Mouse (Mus musculus) CD4-positive, CD25-positive, alpha-beta regulatory T cell, adult 4 months (primary cell): ENCODE results near the gene Dennd6a. TPM values are rescaled to one million over a fixed set of nuclear protein-coding genes. Genes with fewer than 3 reads are reported as not detected.
A peak's percentile ranks its signal among the peaks of the same experiment; 100 is the strongest.
"Not testable (repeated sequence)": the region's sequence is repeated elsewhere in the genome, so short reads cannot be mapped to it uniquely, and the experiment has no call there.

ENCODE experiments used
- ATAC-seq: one replicate; pipeline ENCODE4 v1.8.0; 2017
- polyA plus RNA-seq, 2 experiments: library from polyadenylated mRNA; unstranded; fragments of 100-300 nt; shearing (Covaris generic); gene quantifications; one replicate each; pipeline ENCODE4 v1.2.1; 2017

Dennd6a gene
- 1 to 10 TPM; 4.1 to 6.4 TPM for polyA plus RNA-seq

DNA sequence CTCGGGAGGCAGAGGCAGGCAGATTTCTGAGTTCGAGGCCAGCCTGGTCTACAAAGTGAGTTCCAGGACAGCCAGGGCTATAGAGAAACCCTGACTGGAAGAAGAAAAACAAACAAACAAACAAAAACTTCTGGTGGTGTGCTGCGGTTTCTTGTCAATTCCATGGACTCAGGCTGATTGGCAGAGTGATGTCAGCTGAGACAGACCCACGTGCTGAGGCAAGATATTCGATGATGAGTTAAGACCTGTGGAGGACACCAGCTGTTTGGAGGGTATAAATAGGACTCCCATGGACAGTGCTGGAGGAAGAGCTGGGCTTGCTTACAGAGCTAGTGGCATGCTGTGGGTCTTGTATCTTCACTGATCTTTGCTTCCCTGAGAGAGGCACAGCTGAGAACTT is at the start of gene Dennd6a:
Dennd6a (plus strand) TSS at position 301 of the 400 bp plus-strand sequence.
- ATAC-seq, result not testable (repeated sequence)

DNA sequence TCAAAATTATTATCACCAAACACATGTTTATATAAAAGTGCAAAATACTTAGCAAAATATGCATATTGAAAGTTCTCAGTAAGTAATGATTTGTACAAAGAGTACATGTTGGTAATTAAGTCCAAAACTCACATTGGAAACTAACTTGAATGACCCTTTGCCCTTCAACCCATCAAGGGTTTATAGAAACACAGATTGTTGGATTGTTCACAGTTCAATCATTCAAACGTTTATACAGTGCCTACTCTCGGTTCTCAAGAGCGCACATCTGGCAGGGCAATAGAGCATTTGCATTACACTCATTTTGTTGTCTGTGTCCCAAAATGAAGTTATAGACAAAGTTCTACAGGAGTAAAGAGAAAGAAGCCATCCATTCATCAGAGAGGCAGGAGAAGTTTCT is 47.7 kb upstream of the Dennd6a start:
- ATAC-seq, result no peak

DNA sequence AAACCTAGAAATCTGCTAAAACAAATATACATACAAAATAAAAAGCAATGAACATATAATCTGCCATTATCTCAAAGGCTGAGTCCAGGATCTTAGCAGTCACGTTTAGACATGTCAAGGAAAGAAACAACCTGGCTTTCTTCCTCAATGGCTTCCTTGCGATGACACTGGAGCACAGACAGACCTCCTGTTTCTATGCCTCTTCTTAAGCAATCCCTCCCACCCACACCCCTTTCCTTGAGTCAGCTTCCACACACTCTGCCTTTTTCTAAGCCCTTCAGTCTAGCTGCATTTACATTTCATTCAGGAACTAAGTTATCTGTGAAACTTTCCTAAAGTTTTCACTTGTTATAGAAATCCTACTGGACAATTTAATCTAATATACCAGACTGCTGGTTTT is 45.4 kb upstream of the Dennd6a start:
- ATAC-seq, result no peak

DNA sequence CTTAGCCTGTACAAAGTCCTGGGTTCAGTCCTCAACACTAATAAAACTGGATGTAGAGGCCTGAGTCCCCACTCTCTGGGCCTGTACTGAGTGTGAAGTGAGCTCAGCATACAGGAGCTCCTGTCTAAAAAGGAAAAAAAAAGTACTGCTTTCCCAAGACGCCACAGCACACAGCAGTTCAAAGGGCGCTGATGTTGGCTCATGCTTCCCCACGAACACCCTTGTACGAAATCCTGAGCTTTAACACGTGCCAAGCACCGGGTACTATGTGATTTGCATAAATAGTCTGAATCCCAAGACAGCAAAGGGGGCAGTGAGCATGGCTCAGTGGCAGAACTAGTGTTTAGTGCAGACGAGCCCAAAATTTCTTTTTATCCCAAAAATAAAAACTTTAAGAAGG is 43.3 kb upstream of the Dennd6a start:
- no peak for ATAC-seq

DNA sequence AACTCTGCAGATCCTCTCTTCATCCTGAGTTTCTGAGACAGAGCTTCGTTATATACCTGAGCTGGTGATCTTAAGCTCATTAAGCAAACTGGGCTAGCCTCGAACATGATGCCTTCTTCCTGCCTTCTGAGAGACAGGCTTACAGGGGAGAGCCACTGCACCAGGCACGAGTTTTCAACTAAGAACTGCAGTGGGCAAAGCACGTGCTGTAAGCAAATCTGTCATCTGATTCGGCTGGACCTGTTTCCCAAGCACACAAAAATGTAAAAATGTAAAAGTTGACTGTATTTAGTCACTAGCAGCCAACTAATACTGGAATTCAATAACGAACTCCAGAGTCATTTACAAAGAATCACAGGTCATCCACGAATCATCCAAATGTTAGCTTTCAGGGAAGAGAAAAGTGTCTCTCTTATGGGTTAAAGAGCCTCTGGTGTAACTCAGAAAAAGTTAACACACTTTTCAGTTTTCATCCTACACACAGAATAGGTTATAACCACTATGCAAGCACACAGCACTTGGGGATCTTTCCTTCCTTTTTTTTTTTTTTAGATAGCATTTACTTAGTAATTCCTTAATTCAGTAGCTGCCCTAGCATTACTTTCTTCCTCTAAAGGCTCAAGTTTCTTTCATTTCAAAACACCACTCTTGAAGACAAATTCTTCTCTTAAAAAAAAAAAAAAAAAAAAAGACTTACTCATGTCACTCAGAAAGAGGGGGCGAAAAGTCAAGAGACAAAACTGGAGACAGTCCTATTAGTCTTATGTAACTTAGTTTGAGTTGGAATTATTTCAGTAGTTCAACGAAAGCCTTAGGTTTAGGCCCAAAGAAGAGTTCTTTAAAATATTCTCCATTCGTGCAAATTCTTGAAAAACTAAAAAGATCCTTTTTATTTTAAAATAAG is 42.0 kb upstream of the Dennd6a start:
- no peak for ATAC-seq

DNA sequence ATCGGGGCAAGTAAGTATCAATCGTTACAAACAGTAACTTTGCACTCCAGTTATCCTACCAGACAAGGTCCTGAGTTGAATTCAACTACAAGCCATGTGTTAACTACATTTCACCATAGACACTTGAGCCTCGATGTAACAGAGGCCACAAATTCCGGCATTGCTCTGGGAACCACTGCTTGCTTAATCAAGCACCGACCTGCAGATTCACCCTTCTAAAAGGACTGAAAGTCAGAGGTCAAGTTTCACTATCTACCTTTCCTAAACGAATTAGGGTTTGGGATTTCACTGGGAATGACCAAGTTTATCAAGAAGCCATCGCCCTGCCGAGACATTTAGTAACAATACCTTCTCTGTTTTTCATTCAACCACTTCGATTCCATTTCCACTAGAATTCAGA is 40.9 kb upstream of the Dennd6a start:
- ATAC-seq, result no peak

DNA sequence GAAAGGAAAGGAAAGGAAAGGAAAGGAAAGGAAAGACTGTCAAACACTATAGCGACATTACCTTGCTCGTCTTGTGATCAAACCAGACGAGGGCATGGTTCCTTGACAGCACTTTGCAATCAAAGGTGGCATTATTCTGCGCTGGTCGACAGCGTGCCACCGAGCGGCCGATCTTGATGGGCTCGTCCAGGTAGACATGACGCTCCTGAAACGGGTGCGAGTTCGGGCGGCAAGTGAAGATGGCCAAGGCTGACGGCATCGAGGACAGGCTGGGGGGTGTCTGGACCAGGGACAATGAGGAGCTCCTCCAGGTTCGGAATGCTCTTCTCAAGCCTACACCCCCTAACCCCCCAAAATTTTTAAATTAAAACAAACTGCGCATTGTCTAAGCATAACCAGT is 40.4 kb upstream of the Dennd6a start:
- ATAC-seq, result no peak

DNA sequence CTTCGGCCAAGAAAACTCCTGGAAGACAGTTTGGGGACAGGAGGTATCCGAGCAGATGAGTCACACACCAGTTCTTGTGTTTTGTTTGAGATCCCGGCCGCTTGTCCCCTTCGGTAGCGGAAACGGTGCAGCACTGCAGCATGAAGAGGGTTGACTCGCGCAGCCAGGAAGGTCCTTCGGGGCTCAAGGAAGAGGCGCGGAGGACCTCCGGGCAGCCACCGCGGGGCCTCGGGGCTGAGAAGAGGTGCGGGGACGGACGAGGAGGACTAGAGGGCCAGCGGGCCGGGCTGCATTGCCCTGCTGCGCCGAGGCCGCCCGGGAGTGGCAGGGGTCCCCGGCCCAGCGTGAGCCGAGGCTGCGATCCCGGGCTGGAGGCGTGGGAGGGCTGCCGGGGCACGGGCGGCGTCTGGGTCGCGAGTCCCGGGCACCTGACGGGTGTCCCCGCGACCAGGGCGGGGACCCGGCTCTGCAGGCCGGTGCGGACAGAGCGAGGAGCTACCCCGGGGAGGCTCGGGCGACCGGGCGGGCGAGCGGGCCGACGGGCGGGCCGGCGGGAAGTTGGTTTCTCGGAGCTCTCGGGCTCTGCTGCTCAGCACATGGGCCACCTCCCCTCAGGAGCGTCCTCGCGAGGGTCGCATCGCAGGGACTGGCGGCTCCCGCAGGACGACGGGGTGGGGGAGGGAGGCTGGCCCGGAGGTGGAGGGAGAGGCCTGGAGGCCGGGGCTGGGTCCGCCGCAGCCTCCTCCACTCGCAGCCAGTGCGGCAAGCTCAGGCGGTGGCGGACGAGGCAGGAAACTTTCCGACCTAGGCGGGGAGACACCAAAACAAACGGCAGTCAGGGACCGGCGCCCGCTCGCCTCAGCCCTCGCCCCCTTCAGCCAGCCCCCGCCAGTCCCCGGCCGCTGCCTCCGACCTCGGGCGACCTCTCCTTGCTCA is 39.6 kb upstream of the Dennd6a start:
- ATAC-seq, result peak; percentile 49

DNA sequence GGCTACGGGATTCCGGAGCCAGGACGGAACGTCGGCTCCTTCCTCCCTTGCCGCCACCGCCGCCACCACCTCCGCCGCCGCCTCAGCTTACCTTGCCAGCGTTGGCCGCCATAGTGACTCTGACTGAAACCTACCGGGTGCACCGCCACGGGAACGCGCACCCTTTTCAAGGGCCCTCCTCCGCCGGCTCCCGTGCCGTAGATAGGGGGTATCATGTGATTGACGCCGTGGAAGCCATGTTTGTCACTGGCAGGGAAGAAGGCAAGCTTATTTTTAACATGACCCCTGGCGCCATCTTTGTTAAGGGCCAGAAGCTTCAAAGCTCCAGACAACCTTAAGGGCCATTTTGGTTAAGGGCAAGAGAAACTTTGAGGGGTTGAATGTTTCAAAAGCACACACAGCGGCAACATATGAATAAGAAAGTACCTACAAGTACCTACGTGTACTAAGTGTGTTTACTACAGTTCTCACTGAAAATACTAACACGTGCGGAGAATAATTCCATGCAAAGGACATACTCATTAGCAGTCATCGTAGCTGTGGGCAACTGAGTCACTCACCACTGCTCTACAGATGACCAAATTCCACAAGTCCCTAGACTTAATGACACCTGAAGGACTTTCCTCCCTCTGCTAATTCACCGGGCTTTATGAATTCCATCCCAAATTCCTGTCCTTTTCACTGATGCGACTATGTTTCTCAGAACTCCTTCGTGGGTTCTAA is 38.7 kb upstream of the Dennd6a start, which contains the start of gene Slmap:
Slmap (minus strand) TSS at position 175 of the 723 bp plus-strand sequence.
- peak; percentile 95 for ATAC-seq

DNA sequence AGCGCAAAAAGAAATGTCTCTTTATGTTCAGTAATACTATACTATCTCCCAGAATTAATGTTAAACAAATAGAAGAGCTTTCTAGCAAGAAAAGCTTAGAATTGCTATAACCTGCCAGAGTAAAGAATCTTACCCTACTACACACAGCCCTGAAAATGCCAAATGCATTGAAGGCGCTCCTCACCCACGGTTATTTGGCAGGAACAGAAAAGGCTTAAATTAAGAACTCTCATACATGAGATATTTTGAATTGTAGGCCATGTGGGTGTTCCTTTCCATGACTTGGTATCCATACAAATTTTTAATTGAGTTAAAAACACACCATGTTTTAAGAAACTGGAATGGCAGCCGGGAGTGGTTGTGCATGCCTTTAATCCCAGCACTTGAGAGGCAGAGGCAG is 34.4 kb upstream of the Dennd6a start:
- ATAC-seq, result no peak

DNA sequence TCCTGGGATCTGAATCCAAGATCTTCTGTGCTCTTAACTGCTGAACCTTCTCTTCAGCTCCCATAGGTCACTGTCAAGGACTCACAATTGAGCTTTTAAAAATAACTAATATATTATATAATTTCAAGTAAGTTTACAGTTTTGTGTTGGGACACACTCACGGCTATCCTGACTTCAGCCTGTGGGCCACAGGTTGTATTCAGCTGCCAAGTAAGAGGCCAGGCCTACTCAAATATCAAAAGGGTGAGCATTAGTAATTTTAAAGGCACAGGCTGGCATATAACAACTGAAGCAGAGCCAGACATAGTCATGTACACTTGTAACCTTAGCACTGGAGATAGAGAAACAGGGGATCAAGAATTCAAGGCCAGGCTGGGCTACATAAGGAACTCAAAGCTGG is 33.1 kb upstream of the Dennd6a start:
- ATAC-seq, result no peak

DNA sequence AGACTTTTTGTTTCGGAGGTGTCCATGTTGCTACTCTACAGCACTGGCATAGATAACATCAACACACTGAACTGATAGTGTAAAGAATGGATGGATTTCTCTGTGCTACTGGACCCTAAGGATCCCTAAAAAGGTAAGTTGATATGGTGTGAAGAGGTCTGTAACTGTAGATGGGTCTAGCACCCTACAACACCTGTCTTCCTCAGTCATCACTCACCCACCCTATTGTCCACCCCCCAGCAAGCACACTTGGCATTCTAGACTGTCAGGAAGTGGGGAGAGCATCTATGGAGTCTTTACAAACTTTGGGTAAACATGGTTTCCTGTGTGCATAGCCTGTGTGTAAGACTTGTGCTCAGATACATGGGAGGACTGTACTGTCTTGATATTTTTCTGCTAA is 31.5 kb upstream of the Dennd6a start:
- no peak for ATAC-seq

DNA sequence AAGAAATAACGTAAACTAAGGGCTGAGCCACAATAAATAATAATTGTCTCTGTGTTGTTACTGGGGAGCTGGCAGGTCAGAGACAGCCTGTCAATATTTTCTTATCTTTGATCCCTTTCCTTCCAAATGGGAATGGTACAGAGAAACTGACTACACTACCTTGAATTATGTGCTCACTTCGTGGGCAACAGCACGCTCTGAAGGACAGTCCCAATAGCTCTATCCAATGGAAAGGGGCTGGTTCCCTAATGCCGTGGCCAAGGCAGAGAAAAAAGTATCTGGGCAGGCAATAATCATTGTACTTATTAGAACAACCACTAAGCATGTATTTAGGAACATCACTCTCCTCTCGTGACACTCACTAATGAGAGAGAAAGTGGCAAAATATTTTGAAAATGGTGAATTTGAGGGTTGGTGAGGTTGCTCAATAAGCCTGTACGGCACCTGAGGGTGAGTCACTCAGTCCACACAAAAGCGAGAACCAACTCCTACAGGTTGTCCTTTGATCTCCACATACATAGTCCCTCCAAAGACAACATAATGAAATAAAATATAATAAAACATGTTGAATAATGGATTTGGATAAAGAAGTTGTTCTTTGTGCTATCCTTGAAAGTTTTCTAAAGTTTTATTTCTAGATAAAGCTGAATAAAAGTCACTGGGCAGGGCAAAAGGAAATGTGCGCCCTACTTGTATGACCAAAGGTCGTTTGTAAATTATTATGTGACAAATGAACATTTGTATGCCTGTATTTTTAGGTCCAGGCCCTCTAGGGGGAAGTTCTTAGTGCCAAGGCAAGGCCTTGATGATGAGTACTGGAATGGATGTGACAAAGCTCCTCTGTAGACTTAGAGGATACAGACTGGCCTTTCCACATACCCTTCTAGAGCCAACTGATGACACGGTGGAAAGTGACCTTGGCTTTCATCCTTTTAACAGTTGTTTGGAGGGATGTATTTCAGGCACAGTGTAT is 25.9 kb upstream of the Dennd6a start:
- no peak for ATAC-seq

DNA sequence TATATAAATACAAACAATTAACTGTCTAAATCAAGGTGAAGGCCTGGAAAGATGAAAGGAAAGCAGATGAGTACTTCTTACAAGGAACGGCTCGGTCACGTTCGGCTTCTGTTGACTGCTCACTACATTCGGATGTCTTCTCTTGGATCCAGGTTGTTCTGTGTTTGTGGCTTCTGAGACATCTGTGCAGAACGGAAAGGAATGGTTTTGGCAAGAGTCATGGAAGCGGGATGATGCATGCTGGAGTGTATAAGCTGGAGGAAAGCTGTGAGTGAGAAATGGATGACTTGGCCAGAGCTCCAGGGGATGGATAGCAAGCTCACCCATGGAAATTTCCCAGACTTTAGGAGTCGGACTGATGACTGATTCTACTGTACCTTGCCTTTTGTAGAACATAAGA is 22.9 kb upstream of the Dennd6a start:
- ATAC-seq, result no peak

DNA sequence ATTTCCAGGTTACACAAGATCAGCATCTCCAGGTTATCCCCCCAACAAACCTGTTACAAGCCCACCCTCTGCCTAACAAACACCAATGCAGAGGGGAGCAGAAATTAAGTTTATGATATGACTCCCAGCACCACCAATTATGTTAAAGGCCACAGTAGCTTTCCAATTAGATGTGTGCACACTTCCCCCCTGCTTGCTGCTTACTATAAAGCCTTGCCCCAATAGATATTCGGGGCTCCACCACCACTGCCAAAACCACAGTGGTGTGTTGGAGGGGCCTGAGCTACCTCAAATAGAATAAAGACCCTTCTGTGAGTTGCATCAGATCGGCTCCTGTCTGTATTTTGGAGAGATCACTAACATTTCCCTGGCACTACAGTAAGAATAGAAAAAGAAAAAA is 21.2 kb upstream of the Dennd6a start:
- no peak for ATAC-seq

DNA sequence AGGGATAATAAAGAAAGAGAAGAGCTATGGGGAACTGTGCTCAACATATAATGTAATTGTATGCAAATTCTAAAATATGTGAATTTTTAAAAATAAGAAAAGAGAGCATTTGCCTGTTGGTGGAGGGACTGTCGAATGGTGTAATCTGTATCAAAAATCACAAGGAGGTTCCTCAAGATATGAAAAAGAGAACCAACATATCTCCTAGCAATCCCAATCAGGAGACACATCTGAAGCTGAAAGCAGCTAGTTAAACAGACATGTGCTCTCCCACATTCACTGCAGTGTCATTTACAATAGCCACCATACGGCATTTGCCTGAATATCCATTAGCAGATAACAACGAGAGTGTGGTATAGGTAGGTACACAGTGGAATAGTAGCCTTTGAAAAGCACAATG is 20.8 kb upstream of the Dennd6a start:
- ATAC-seq, result no peak

DNA sequence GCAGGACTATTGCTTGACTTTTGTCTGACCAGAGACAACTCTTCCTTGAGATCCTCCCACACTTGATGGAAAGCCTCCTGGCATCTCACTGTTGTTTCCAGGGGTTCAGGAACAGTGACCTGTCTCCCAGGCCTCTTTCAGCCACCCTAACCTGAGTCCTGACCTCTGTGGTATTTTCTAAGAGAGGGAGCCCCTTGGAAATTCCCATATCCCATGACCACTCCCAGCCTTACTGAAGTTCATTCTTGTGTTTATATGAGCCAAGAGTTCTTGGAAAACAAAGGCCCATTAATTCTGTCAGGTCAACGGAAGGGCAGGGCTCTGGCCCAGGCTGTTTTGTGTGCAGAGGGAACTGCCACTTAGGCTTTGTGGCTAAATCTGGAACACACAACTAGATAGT is 16.1 kb upstream of the Dennd6a start:
- ATAC-seq, result no peak

DNA sequence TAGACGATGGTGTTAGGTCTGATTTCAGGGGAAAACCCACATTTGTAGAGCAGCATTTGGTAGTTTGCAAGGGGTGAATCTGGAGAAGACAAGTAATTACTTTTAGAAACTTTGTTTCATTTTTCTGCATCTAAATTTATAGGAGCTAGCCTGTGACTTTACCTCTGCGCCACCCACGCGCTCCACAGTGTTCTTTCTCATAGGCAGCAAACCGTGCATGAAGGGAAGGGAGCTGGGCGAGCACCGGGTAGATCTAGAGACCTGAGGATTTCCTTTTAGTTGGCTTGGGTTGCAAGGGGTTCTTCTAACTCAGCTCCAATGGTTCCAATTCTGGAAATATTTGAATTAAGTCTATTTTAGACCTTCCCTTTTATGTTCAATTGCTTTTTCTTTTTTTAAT is 15.1 kb upstream of the Dennd6a start:
- no peak for ATAC-seq

DNA sequence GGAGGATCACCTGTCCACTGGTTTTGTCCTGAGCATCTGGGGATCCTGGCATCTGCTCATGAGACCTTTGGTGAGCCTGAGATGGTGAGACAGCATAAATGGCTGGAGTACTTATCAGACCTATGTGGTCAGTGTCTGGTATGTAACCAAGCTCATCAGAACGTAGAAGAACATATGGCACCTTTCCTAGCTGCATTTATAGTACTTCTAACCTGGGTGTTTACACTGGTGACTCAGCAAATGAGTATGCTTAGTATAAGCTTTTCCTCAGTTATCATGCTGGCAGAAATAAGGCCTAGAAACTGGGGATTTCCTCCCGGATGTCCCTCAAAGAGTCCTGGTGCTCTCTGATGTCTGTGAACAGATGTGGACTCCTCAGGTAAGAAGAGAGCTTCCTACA is 11.4 kb upstream of the Dennd6a start:
- no peak for ATAC-seq

DNA sequence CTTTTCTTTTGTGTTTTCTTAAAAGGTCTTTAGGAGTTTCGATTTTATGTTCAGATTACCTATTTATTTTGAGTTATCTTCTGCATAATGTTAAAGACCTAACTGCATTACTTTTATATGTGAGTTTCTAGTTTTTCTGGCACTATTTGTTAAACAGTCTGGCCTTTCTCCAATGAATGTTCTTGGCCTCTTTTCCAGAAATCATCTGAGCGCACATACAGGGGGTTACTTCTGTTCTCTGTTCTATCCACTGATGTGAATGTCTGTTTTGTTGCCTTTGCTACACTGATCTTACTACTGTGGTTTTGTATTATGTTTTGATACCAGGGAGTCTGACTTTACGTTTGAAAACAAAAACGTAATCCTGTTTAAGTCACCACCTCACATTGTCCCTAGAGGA is 3.8 kb upstream of the Dennd6a start:
- no peak for ATAC-seq

DNA sequence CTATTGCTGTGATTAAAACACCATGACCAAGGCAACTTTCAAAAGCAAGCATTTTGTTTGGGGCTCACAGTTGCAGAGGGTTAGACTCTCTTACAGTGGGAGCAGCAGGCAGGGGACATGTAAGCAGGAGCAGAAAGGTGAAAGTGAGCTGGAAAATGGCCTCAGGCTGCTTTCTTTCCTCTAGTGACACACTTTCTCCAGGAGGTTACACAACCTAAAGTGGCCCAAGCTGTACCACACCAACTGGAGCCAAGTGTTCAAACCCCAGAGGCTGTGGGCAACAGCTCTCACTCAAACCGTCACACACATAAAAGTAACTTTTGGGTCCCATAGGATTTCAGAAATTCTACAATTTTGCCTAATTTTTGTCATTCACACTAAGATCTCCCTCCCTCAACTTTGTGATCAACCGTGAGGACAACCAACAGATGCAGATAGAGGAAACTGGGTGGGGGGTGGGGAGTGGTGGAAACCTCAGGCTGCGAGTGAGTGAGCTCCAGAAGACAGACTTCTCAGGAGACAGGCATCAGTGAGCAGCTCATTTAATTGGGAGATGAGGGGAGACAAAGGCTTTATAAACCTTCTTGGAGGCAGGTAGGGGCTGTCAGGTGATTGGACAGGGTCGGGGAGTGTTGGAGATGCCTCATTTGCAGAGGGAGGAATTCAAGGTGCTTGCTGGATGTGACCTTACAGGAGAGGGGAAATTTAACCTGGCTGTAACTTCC is 1.5 kb upstream of the Dennd6a start:
- ATAC-seq, result no peak
